Mouse (Mus musculus) heart, embryonic 12.5 days (tissue): ENCODE measurements around the gene Ly75. TPM values are rescaled to one million over a fixed set of nuclear protein-coding genes. Genes with fewer than 3 reads are reported as not detected.

Experiments
- ATAC-seq: fragments of 200-750 bp; cut with Nextera tagmentation; 2 replicates; pipeline ENCODE4 v1.8.0; 2017; ENCODE audit warnings: moderate TSS enrichment, moderate library complexity; ENCODE audit not compliant: insufficient number of reproducible peaks, low FRiP score
- H3K27ac ChIP-seq: fragments of 300-500 bp; sonication (generic); 2 replicates; pipeline ENCODE4 v1.5.1; 2016; ENCODE audit warnings: mild to moderate bottlenecking, moderate library complexity; ENCODE audit not compliant: poor library complexity, severe bottlenecking
- H3K27me3 ChIP-seq: fragments of 300-500 bp; sonication (generic); replicated peaks from 2 replicates; pipeline ENCODE4 v1.6.1; 2016; ENCODE audit warnings: mild to moderate bottlenecking, moderate library complexity
- H3K36me3 ChIP-seq: fragments of 300-500 bp; sonication (generic); 2 replicates; pipeline ENCODE4 v1.6.1; 2016; ENCODE audit warnings: mild to moderate bottlenecking, moderate library complexity
- H3K4me1 ChIP-seq: fragments of 300-500 bp; sonication (generic); replicated peaks from 2 replicates; pipeline ENCODE4 v1.6.1; 2016; ENCODE audit warnings: mild to moderate bottlenecking
- H3K4me2 ChIP-seq: fragments of 300-500 bp; sonication (generic); 2 replicates; pipeline ENCODE4 v1.6.1; 2016; ENCODE audit warnings: mild to moderate bottlenecking, moderate library complexity
- H3K4me3 ChIP-seq: fragments of 300-500 bp; sonication (generic); 2 replicates; pipeline ENCODE4 v1.5.1; 2016; ENCODE audit warnings: mild to moderate bottlenecking
- H3K9ac ChIP-seq: fragments of 300-500 bp; sonication (generic); 2 replicates; pipeline ENCODE4 v1.6.1; 2016; ENCODE audit warnings: mild to moderate bottlenecking, moderate library complexity
- H3K9me3 ChIP-seq: fragments of 300-500 bp; sonication (generic); replicated peaks from 2 replicates; pipeline ENCODE4 v1.6.1; 2016; ENCODE audit warnings: mild to moderate bottlenecking, moderate library complexity
- WGBS: fragments of 180-500 bp; shearing (Covaris S2); methylation state at CpG from one replicate; pipeline ENCODE4 v1.1.7; 2016; 5-methylcytosine and 5-hydroxymethylcytosine counted together
- polyA plus RNA-seq: library from polyadenylated mRNA; unstranded; fragments of >200 nt; fragmentation: Nextera tagmentation; extraction: Ambion mirVana; gene quantifications from 2 replicates; pipeline ENCODE4 v1.2.1, GENCODE M21; 2016

The Ly75 gene
- polyA plus RNA-seq, 1 experiment from 2014 or later, result 2.9 TPM

DNA sequence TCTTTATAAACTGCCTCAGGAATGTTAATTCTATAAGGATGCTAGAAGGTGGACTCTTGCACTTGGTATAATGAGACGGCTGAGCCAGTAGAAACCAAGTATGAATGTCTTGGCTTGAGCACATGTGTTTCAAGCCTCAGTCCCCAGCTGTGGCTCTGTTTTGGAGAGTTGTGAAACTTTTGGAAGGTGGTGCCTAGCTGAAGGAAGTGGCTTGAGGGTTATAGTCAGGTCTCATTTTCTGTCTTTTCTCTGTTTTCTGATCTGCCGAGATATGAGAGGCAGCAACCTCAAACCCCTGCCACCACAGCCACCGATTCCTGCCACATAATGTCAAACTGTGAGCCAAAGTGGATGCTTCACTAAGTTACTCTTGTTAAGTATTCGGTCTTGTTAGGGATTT lies 104.5 kb downstream of the Ly75 start:
- Histone ChIP-seq H3K4me2 (no peak overlapping the region), H3K27ac (no peak overlapping the region), H3K27me3 (no peaks in the 10 kb centered on the region), H3K9me3 (no peaks in the 10 kb centered on the region), H3K4me3 (no peak overlapping the region), H3K36me3 (no peaks in the 10 kb centered on the region), H3K4me1 (peaks cover 2% of the 10 kb centered on the region; the same call in 1 of the 2 replicates), H3K9ac (no peak overlapping the region)
- 88% methylated on average over 4 of the region's 4 CpGs for WGBS
- ATAC-seq, result no peak

DNA sequence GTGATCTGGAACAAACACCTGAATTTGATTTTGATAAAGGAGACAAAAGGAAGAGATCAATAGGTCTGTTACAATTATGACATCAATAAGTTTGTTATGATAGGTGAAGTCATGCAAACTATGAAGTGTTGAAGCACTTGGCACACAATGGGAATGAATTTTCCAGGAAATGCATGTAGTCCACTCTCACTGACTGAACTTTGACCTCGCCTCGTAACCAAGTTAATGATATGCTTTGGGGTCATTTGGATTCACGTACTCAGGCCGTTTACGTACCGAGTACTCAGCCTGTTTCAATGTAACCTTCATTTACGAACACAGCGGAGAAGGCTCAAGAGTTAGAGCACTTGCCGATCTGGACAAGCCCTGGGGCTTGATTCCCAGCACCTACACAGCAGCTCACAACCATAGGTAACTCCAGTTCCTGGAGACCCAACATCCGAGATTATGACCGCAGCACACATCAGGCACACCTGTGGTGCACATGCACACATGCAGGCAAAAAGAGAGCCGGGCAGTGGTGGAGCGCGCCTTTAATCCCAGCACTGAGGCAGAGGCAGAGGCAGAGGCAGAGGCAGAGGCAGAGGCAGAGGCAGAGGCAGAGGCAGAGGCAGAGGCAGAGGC lies 113.1 kb downstream of the Ly75 start:
- Histone ChIP-seq H3K9me3 (no peaks in the 10 kb centered on the region), H3K27me3 (no peaks in the 10 kb centered on the region), H3K4me2 (no peak overlapping the region), H3K4me1 (peaks cover 20% of the 10 kb centered on the region), H3K27ac (no peak overlapping the region), H3K9ac (no peak overlapping the region), H3K36me3 (no peaks in the 10 kb centered on the region), H3K4me3 (no peak overlapping the region)
- WGBS, result 91% methylated on average over 14 of the region's 14 CpGs
- ATAC-seq, result no peak

- Histone ChIP-seq H3K9me3 (0 out of 2 replicates have a peak, but pooled peaks cover 2% of the 10 kb centered on the region), H3K27me3 (no peaks in the 10 kb centered on the region), H3K4me3 (no peak overlapping the region), H3K27ac (peak overlapping the region; percentile 43; the same call in 1 of the 2 replicates), H3K9ac (peak overlapping the region; percentile 25; the same call in 1 of the 2 replicates), H3K36me3 (no peaks in the 10 kb centered on the region), H3K4me2 (no peak overlapping the region), H3K4me1 (peaks cover 20% of the 10 kb centered on the region)
- WGBS, result 36% methylated on average over 1 of the region's 1 CpGs
- no peak for ATAC-seq
These were observed 115.5 kb downstream of the Ly75 start for GRCm38 (mm10) chr2:60267567-60267966.

- Histone ChIP-seq H3K27ac (no peak overlapping the region), H3K9me3 (peaks cover 11% of the 10 kb centered on the region), H3K4me1 (peaks cover 3% of the 10 kb centered on the region; the same call in 1 of the 2 replicates), H3K9ac (no peak overlapping the region), H3K36me3 (peaks cover 7% of the 10 kb centered on the region; the same call in 1 of the 2 replicates), H3K4me3 (no peak overlapping the region), H3K4me2 (no peak overlapping the region), H3K27me3 (no peaks in the 10 kb centered on the region)
- ATAC-seq, result no peak
- 68% methylated on average over 5 of the region's 5 CpGs for WGBS
These were observed 122.3 kb downstream of the Ly75 start for GRCm38 (mm10) chr2:60260621-60261350.

DNA sequence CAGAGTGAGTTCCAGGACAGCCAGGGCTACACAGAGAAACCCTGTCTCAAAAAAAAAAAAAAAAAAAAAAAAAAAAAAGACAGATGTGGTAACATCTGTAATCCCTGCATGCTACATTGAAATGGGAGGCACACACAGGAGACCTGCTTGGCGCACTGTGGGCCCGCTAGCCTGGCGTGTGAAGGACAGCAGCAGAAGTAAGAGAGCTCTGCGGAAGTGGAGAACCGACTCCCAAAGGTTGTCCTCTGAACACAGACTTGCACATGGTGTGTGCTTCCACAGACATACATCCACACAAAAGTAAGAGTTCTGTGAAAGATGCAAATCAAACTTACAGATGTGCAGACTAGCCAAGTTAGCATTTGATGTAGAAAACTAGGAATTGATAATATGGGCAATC lies 123.9 kb downstream of the Ly75 start:
- Histone ChIP-seq H3K4me1 (peaks cover 3% of the 10 kb centered on the region; the same call in 1 of the 2 replicates), H3K27me3 (no peaks in the 10 kb centered on the region), H3K4me3 (no peak overlapping the region), H3K36me3 (peaks cover 10% of the 10 kb centered on the region), H3K27ac (no peak overlapping the region), H3K9ac (no peak overlapping the region), H3K4me2 (no peak overlapping the region), H3K9me3 (peaks cover 11% of the 10 kb centered on the region)
- 92% methylated on average over 5 of the region's 5 CpGs for WGBS
- ATAC-seq, result no peak

DNA sequence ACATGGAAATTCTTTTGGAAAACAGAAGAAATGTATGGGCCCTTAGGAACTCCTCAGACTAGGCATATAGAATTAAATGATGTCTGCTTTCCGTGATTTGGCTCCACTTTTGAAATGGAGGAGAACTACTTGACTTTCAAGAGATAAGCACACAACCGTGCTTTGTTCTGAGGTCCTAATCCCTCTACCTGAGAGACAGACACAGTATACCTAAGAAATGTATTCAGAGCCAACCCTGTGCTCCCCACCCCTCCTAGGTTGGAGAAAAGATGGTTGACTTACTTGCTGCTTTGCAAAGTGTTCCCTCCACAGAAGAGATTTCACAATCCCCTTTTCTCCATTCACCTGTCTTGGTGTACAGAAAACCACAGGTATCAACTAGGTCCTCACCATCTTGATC lies 126.4 kb downstream of the Ly75 start:
- H3K27ac ChIP-seq, result no peak overlapping the region
- H3K36me3 ChIP-seq, result peaks cover 12% of the 10 kb centered on the region
- H3K9me3 ChIP-seq, result peaks cover 9% of the 10 kb centered on the region
- H3K9ac ChIP-seq, result no peak overlapping the region
- no peak for ATAC-seq
- H3K4me3 ChIP-seq, result no peak overlapping the region
- WGBS, result 66% methylated on average over 2 of the region's 2 CpGs
- no peaks in the 10 kb centered on the region for H3K27me3 ChIP-seq
- peaks cover 7% of the 10 kb centered on the region; the same call in 1 of the 2 replicates for H3K4me1 ChIP-seq
- H3K4me2 ChIP-seq, result no peak overlapping the region

- Histone ChIP-seq H3K27me3 (no peaks in the 10 kb centered on the region), H3K4me3 (no peak overlapping the region), H3K4me2 (no peak overlapping the region), H3K27ac (no peak overlapping the region), H3K9ac (no peak overlapping the region), H3K36me3 (peaks cover 31% of the 10 kb centered on the region), H3K9me3 (0 out of 2 replicates have a peak, but pooled peaks cover 3% of the 10 kb centered on the region), H3K4me1 (0 out of 2 replicates have a peak, but pooled peaks cover 4% of the 10 kb centered on the region)
- ATAC-seq, result no peak
These were observed 129.6 kb downstream of the Ly75 start for GRCm38 (mm10) chr2:60253506-60253905.

DNA sequence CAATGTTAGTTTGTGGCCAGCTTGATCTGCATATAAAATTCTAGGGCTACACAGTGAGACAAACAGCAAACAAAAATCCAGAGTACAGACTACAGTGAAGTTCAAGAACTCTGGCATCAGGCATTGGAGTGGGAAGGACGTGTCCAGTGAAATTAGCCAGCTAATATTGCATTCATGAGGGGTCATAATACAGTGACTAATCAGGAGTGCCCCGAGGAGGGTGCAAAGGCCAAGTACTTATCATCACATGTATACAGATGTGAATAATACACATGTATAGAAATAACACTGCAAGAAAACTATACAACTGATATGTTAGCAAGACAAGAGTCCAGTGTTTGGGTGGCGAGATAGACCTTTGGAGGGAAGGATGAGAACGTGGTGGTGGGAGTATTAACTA lies 130.3 kb downstream of the Ly75 start:
- H3K9ac ChIP-seq, result no peak overlapping the region
- H3K27me3 ChIP-seq, result no peaks in the 10 kb centered on the region
- no peak overlapping the region for H3K27ac ChIP-seq
- peaks cover 31% of the 10 kb centered on the region for H3K36me3 ChIP-seq
- WGBS, result 82% methylated on average over 4 of the region's 4 CpGs
- no peak overlapping the region for H3K4me2 ChIP-seq
- H3K4me3 ChIP-seq, result no peak overlapping the region
- ATAC-seq, result no peak
- H3K9me3 ChIP-seq, result no peaks in the 10 kb centered on the region
- H3K4me1 ChIP-seq, result 0 out of 2 replicates have a peak, but pooled peaks cover 4% of the 10 kb centered on the region

Other genes starting within 250 kb of the Ly75 start
- gene Baz2b, start 173.5 kb downstream of the Ly75 start, polyA plus RNA-seq, result 54.8 and 55.9 TPM in 2 replicates
- gene March7, start 173.4 kb downstream of the Ly75 start, polyA plus RNA-seq, result 71.1 and 76.6 TPM in 2 replicates
- gene Cd302, start 98.8 kb downstream of the Ly75 start, polyA plus RNA-seq, result 23.3 and 23.9 TPM in 2 replicates
- 2.4 and 2.5 TPM in 2 replicates for gene Pla2r1, start 170.0 kb upstream of the Ly75 start, polyA plus RNA-seq